Mouse (Mus musculus): ENCODE data around the gene Col23a1.
"Not testable (repeated sequence)": the region's sequence is repeated elsewhere in the genome, so short reads cannot be mapped to it uniquely, and the experiment has no call there.

The Col23a1 gene

DNA sequence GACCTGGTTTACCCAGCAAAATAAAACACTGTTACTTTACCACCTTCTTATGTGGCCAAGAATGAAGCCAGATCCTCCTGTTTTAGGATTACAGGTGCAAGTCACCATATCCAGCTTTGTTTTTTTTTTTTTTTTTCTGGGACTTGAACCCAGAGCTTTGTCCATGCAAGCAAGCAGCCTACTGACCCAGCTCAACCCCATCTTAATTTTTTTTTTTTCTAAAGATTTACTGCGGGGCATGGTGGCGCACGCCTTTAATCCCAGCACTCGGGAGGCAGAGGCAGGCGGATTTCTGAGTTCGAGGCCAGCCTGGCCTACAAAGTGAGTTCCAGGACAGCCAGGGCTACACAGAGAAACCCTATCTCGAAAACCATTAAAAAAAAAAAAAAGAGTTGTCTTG is 326.4 kb downstream of the Col23a1 start:
- in situ Hi-C loops (cut with MboI, MseI), result loop anchor here (5.0 kb wide), 1 partner anchor 66 kb away; no protein-coding TSS in a partner anchor

DNA sequence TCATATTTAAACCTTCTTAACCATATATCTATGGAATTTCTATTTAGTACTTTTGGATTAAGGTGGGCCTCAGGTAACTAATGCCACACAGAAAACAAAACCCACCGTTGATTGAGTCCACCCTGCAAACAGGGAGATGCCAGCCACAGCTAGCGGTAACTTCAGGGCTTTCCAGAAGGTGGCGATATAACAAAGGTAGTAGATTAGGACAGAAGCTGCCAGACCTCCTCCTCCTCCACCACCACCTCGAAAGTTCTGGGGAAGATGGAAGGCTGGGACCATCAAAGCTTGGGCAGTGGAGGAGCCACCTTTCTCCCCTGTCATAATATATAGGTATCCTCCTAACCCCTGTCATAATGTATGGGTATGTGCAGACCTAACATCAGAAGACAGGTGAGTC is 328.0 kb downstream of the Col23a1 start:
- in situ Hi-C loops (cut with MboI, MseI), result loop anchor here (5.0 kb wide), 1 partner anchor 65 kb away; no protein-coding TSS in a partner anchor

DNA sequence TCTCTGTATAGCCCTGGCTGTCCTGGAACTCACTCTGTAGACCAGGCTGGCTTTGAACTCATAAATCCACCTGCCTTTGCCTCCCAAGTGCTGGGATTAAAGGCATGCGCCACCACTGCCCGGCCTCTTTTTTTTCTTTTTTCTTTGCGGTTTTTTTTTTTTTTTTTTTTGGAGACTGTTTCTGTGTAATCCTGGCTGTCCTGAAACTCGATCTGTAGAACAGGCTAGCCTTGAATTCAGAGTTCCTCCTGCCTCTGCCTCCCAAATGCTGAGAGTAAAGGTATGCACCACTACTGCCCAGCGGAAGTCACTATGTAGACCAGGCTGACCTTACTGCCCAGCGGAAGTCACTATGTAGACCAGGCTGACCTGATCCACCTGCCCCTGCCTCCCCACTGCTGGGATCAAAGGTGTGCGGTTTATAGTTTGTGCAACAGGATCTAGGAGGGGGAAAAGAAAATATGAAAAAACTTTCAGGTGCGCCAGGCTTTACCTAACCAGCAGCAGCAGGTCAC is 329.2 kb downstream of the Col23a1 start:
- in situ Hi-C loops (cut with MboI, MseI), result loop anchor here (5.0 kb wide), 1 partner anchor 63 kb away; no protein-coding TSS in a partner anchor

DNA sequence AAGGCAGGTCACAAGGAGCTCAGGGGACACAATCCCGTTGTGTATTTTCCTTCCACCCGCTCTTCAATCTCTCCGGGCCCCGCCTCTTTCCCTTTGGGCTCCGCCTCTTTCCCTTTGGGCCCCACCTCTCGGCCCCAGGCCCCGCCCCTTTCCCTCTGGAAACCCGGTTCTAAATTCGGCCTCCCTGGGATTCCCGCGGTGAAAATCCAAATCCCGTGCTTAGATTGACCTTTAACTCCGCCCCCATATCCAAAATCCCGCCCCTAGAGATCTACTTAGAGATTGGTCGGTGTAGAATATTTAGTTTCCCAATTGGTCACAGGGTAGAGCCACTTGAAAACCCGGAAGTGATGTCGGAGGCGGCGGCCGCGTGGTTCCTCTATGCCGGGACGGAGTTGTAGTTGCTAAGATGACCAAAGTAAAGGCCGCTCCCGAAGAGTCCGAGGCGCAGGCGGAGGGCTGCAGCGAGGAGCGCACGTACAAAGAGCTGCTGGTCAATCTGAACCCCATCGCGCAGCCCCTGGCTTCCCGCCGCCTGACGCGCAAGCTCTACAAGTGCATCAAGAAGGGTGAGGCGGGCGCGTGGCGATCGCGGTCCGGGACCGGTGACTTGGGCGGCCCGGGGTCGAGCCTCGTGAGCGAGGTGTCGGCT is 329.8 kb downstream of the Col23a1 start, which contains the start of gene Nhp2:
TSS of gene Nhp2 (plus strand) at position 327 of the 652 bp plus-strand sequence.
- in situ Hi-C loops (cut with MboI, MseI), result loop anchor here (5.0 kb wide), 1 partner anchor 63 kb away; no protein-coding TSS in a partner anchor

DNA sequence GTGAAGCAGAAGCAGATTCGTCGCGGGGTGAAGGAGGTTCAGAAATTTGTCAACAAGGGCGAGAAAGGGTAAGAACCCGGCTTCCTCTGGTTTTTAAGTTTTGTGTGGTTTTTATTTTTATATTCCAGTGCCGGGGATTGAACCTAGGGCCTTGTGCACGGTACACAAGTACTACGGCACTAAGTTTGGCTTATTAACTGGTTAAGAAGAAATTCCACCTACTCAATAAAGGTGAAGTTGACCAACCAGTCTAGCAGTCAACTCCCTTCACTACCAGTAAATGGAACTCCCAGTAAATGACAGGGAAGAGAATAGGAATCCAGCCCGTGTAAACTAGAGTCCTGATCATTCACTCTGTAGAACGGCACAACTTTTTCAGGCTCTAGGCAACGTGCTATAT is 330.4 kb downstream of the Col23a1 start:
- in situ Hi-C loops (cut with MboI, MseI), result no loop called here

DNA sequence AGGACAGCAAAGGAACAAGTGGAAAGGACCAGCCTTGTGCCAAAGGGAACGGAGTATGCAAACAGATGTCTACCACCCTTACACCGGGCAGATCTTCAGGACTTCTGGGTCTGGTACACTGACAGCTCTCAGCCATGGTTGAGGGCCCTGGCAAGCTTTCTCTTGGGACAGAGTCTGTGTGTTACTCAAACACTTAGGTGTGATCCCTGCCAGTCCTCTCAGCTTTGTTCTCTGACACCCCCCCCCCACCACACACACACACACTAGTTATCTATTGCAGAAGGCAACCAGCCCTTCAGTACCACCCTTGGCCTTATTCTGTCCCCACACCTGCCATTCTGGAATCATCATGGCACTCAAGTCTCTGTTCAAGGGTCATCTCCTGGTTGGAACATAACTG is 332.1 kb downstream of the Col23a1 start:
- in situ Hi-C loops (cut with MboI, MseI), result no loop called here

DNA sequence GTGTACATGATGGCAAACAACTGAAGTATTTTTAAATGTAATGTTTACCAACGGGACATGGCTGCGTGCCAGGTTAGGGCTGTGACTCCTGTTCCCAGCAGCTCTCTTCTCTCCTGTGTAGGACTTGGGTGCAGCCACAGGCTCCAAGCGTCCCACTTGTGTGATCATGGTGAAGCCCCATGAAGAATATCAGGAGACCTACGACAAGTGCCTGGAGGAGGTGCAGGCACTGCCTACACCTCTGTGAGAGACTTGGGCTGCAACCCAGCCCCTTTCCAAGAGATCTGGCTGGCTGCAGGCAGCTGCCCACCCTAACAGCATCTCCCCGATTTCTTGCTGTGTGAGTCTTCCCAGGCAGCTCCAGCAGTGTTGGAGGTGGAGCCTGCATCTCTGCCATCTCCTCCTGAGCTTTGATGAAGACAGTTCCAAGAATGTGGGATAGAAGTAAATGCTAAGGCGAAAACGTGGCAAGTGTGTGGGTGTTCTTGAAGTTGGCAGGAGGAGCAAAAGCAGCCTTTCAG is 333.3 kb downstream of the Col23a1 start:
- in situ Hi-C loops (cut with MboI, MseI), result no loop called here

DNA sequence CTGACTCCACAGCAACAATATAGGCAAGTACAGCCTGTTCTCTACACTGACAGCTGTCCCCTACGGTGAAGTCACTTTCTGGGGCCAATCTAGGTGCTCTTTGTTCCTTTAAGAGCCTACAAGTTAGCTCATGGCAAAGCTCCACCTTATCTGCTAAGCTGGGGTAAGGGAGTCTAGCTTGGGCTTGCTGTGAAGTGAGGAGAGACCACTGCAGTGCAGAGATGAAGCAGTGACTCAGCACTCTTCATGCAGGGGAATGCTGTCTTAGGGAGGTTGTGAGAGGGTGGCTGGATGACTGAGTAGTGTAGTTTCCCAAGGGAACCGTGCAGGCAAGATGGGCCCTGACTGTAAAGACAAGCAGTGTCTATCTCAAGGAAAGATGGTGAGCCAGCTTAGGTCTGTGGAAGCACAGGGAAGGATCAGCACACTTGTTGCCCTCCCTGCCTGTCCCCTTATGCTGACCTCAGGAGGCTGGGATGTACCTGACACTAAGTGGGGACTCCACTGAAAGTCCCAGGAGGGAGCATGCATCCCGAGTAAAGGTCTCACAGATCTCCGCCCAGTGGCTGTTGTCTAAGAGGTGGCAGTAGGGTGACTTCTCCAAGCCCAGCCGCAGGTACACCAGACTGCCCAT is 335.6 kb downstream of the Col23a1 start:
- in situ Hi-C loops (cut with MboI, MseI), result no loop called here

DNA sequence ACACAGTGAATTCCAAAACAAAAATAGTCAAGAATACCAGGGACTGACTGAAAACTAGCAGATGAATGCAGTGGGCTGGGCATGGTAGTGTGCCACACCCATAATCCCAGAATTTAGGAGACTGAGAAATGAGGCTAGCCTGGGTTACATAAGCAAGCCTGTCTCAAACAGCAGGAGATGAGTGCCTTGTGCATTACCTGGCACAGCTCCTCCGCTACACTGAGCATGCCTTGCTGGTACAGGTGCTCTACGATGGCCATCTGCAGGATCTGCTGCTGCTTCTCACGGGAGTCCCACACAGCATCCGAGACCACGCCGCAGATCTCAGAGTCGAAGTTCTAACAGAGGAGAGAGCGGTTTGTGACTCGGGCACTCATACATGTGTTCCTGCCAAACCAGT is 337.7 kb downstream of the Col23a1 start:
- in situ Hi-C loops (cut with MboI, MseI), result no loop called here

DNA sequence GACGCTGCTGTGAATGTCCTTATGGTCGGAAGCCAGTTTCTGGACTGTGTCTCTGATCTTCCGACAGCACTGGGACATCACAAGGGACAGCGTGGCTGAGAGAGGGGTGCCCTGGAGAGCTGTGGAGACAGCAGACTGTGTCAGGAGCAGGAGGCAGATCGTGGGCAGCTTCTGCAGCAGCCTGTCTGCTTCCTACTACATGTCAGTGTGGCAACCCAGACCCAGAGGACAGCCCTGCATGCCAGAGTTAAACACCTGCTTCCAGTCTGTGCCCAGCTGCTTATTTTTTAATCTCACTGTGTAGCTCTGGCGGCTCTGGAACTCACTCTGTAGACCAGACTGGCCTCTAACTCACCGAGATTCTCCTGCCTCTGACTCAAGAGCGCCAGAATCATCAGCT is 338.2 kb downstream of the Col23a1 start:
- in situ Hi-C loops (cut with MboI, MseI), result no loop called here

DNA sequence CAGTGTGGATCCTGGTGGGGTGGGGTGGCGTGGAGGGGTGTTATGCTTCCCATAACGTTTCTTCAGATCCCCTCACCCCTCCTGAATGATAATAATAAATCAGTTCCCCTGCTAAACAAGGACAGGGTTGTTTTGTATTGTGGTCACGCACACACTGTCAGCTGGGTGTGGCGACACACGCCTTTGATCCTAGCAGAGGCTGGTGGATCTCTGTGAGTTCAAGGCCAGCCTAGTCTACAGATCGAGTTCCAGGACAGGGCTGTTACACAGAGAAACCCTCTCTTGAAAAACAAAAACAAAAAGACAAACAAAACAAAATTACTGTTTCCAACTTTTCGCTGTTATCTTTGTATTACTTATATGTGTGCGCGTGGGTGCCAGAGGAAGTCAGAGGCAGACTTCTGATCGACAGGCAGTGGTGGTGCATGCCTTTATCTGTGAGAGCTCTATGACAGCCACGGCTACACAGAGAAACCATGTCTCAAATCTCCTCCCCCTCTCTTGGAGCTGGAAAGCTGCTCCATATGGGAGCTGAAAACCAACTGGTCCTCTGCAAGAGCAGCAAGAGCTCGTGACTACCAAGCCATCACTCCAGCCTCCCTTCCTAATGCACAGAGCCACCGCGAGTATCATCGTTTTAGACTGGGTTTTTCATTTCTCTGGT is 340.1 kb downstream of the Col23a1 start:
- in situ Hi-C loops (cut with MboI, MseI), result no loop called here

DNA sequence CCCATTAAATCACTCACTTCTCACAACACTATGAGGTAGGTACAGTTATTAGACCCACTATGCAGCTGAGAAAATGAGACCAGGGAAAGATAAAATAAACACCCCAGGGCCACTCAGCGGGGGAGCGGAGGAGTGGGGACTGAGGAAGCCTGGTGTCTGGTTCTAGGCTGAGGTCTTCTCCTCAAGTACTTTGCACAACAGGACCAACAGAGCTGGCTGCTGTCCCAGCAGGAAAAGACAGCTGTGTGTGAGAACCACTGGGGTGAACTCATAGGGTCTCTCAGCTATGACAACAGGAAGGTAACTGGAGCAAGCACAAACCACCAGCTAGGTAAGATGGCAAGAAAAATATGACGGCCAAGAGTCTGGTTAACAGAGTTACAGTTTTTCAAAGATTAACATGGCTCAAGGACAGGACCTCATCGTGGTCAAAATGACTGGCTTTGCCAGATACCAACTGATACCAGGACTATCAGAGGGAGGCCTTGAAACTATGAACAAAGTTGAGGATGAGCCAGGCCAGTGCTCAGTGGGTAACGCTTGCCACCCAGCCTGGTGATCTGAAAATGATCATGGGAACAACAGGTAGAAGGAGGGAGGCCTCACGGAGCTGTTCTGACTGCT is 342.5 kb downstream of the Col23a1 start:
- in situ Hi-C loops (cut with MboI, MseI), result no loop called here

DNA sequence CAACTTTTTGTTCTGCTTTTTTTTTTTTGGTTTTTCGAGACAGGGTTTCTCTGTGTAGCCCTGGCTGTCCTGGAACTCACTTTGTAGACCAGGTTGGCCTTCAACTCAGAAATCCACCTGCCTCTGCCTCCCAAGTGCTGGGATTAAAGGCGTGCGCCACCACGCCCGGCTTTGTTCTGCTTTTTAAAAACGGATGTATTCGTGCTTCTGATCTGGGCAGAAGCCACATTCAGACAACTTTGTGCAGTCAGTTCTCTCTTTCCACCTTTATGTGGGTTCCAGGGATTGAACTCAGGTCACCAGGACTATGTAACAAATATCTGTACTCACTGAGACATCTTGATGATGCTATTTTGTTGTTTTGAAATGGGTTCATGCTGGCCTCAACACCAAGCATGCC is 343.5 kb downstream of the Col23a1 start:
- in situ Hi-C loops (cut with MboI, MseI), result not testable (repeated sequence)

Data from T-helper 1 cell (primary cell).